Mouse (Mus musculus) intestine, embryonic 16.5 days (tissue): ENCODE results near the gene Spag5. TPM values are rescaled to one million over a fixed set of nuclear protein-coding genes. Genes with fewer than 3 reads are reported as not detected.
A peak's percentile ranks its signal among the peaks of the same experiment; 100 is the strongest.

ENCODE experiments used
- ATAC-seq: fragments of 200-750 bp; cut with Nextera tagmentation; 2 replicates; pipeline ENCODE4 v1.8.0; 2017; ENCODE audit warnings: moderate TSS enrichment, moderate library complexity
- H3K27ac ChIP-seq: fragments of 300-500 bp; sonication (generic); 2 replicates; pipeline ENCODE4 v1.5.1; 2014; ENCODE audit warnings: mild to moderate bottlenecking, low read length
- H3K27me3 ChIP-seq: fragments of 300-500 bp; sonication (generic); replicated peaks from 2 replicates; pipeline ENCODE4 v1.6.1; 2014; ENCODE audit warnings: low read length, control low read depth, mixed read lengths; ENCODE audit not compliant: control insufficient read depth, insufficient read depth
- H3K36me3 ChIP-seq: fragments of 300-500 bp; sonication (generic); 2 replicates; pipeline ENCODE4 v1.6.1; 2014; ENCODE audit warnings: low read length, control low read depth; ENCODE audit not compliant: control insufficient read depth, insufficient read depth
- H3K4me1 ChIP-seq: fragments of 300-500 bp; sonication (generic); 2 replicates; pipeline ENCODE4 v1.6.1; 2014; ENCODE audit warnings: low read length, control low read depth, mixed read lengths; ENCODE audit not compliant: control insufficient read depth, insufficient read depth
- H3K4me2 ChIP-seq: fragments of 300-500 bp; sonication (generic); 2 replicates; pipeline ENCODE4 v1.6.1; 2014; ENCODE audit warnings: low read depth, low read length, control low read depth
- H3K4me3 ChIP-seq: fragments of 300-500 bp; sonication (generic); 2 replicates; pipeline ENCODE4 v1.5.1; 2014; ENCODE audit warnings: mild to moderate bottlenecking, low read length
- H3K9ac ChIP-seq: fragments of 300-500 bp; sonication (generic); 2 replicates; pipeline ENCODE4 v1.6.1; 2014; ENCODE audit warnings: low read depth, low read length
- H3K9me3 ChIP-seq: fragments of 300-500 bp; sonication (generic); 2 replicates; pipeline ENCODE4 v1.6.1; 2016; ENCODE audit warnings: low read length, control low read depth; ENCODE audit not compliant: control insufficient read depth
- WGBS: fragments of 180-500 bp; shearing (Covaris S2); extraction: QIAGEN DNeasy Blood & Tissue Kit; methylation state at CpG from one replicate; pipeline ENCODE4 v1.1.7; 2014; 5-methylcytosine and 5-hydroxymethylcytosine counted together
- polyA plus RNA-seq: library from polyadenylated mRNA; unstranded; fragments of >200 nt; fragmentation: Nextera tagmentation; extraction: Ambion mirVana; gene quantifications from 2 replicates; pipeline ENCODE4 v1.2.1, GENCODE M21; 2015

Spag5 gene
- polyA plus RNA-seq, 1 experiment from 2014 or later = 27.3 TPM

GRCm38 (mm10) chr11:78328512-78329056 lies 27.3 kb downstream of the Spag5 start:
- peak; percentile 69 for ATAC-seq
- Histone ChIP-seq H3K9me3 (no peaks in the 10 kb centered on the region), H3K27me3 (no peaks in the 10 kb centered on the region), H3K4me3 (peak overlapping the region; percentile 86), H3K27ac (no peak overlapping the region), H3K4me1 (peaks cover 6% of the 10 kb centered on the region), H3K9ac (peak overlapping the region; percentile 87), H3K4me2 (peak overlapping the region; percentile 83), H3K36me3 (no peaks in the 10 kb centered on the region)
- 1% methylated on average over 40 of the region's 41 CpGs for WGBS

GRCm38 (mm10) chr11:78332676-78333075 lies 31.3 kb downstream of the Spag5 start:
- no peak for ATAC-seq
- Histone ChIP-seq H3K4me1 (peaks cover 6% of the 10 kb centered on the region), H3K27me3 (no peaks in the 10 kb centered on the region), H3K4me2 (no peak overlapping the region), H3K4me3 (no peak overlapping the region), H3K9ac (no peak overlapping the region), H3K9me3 (no peaks in the 10 kb centered on the region), H3K27ac (no peak overlapping the region), H3K36me3 (no peaks in the 10 kb centered on the region; the same call in 1 of the 2 replicates)
- 95% methylated on average over 12 of the region's 12 CpGs for WGBS

GRCm38 (mm10) chr11:78333992-78334391 lies 32.7 kb downstream of the Spag5 start:
- H3K9me3 ChIP-seq = no peaks in the 10 kb centered on the region
- no peak overlapping the region for H3K4me2 ChIP-seq
- H3K9ac ChIP-seq = no peak overlapping the region
- no peak overlapping the region for H3K4me3 ChIP-seq
- H3K36me3 ChIP-seq = no peaks in the 10 kb centered on the region; the same call in 1 of the 2 replicates
- no peak for ATAC-seq
- H3K27me3 ChIP-seq = no peaks in the 10 kb centered on the region
- H3K27ac ChIP-seq = no peak overlapping the region
- 88% methylated on average over 5 of the region's 5 CpGs for WGBS
- peaks cover 4% of the 10 kb centered on the region for H3K4me1 ChIP-seq

GRCm38 (mm10) chr11:78337040-78337439 lies 35.7 kb downstream of the Spag5 start:
- 87% methylated on average over 8 of the region's 8 CpGs for WGBS
- H3K9me3 ChIP-seq = no peaks in the 10 kb centered on the region
- ATAC-seq = no peak
- peaks cover 2% of the 10 kb centered on the region; the same call in 1 of the 2 replicates for H3K36me3 ChIP-seq
- H3K27me3 ChIP-seq = no peaks in the 10 kb centered on the region
- no peak overlapping the region for H3K9ac ChIP-seq
- no peak overlapping the region for H3K27ac ChIP-seq
- H3K4me2 ChIP-seq = no peak overlapping the region
- H3K4me1 ChIP-seq = no peaks in the 10 kb centered on the region
- H3K4me3 ChIP-seq = no peak overlapping the region

- Histone ChIP-seq H3K4me3 (no peak overlapping the region), H3K36me3 (0 out of 2 replicates have a peak, but pooled peaks cover 2% of the 10 kb centered on the region), H3K27ac (no peak overlapping the region), H3K27me3 (no peaks in the 10 kb centered on the region), H3K9me3 (no peaks in the 10 kb centered on the region), H3K9ac (no peak overlapping the region), H3K4me2 (no peak overlapping the region), H3K4me1 (peaks cover 31% of the 10 kb centered on the region)
- 81% methylated on average over 12 of the region's 12 CpGs for WGBS
- ATAC-seq = no peak
Measured at GRCm38 (mm10) chr11:78341702-78342101, 40.4 kb downstream of the Spag5 start.

- Histone ChIP-seq H3K36me3 (0 out of 2 replicates have a peak, but pooled peaks cover 4% of the 10 kb centered on the region), H3K27me3 (no peaks in the 10 kb centered on the region), H3K4me2 (peak within 1 kb of the TSS; percentile 95), H3K27ac (peak within 1 kb of the TSS; percentile 77), H3K4me3 (peak within 1 kb of the TSS; percentile 84), H3K9me3 (no peaks in the 10 kb centered on the region), H3K4me1 (peaks cover 36% of the 10 kb centered on the region), H3K9ac (peak within 1 kb of the TSS; percentile 92)
- ATAC-seq = peak; percentile 85
- WGBS = 1% methylated on average over 62 of the region's 66 CpGs
Measured at GRCm38 (mm10) chr11:78343381-78344327, 42.3 kb downstream of the Spag5 start, which contains the start of gene Unc119. Gene Unc119 (plus strand): TSS chr11:78343482.

GRCm38 (mm10) chr11:78344328-78344889 lies 43.1 kb downstream of the Spag5 start:
- Histone ChIP-seq H3K27ac (peak overlapping the region; percentile 77; the same call in 1 of the 2 replicates), H3K9me3 (no peaks in the 10 kb centered on the region), H3K9ac (peak overlapping the region; percentile 92), H3K4me1 (peaks cover 41% of the 10 kb centered on the region), H3K27me3 (no peaks in the 10 kb centered on the region), H3K4me3 (peak overlapping the region; percentile 84), H3K36me3 (0 out of 2 replicates have a peak, but pooled peaks cover 4% of the 10 kb centered on the region), H3K4me2 (peak overlapping the region; percentile 95)
- 67% methylated on average over 6 of the region's 6 CpGs for WGBS
- ATAC-seq = no peak

GRCm38 (mm10) chr11:78344890-78345715 lies 43.8 kb downstream of the Spag5 start:
- ATAC-seq = peak; percentile 8; the same call in 1 of the 2 replicates
- Histone ChIP-seq H3K4me3 (peak overlapping the region; percentile 4; the same call in 1 of the 2 replicates), H3K4me1 (peaks cover 47% of the 10 kb centered on the region), H3K36me3 (0 out of 2 replicates have a peak, but pooled peaks cover 3% of the 10 kb centered on the region), H3K27ac (peak overlapping the region; percentile 59), H3K9ac (0 out of 2 replicates have a peak overlapping the region, but pooled peaks have one; percentile 27), H3K4me2 (0 out of 2 replicates have a peak overlapping the region, but pooled peaks have one; percentile 95), H3K27me3 (no peaks in the 10 kb centered on the region), H3K9me3 (no peaks in the 10 kb centered on the region)
- WGBS = 50% methylated on average over 8 of the region's 8 CpGs
